In genomic region chr10:19601502-19601901, GRCm38 (mm10) we compare ENCODE assay signal across 12 mouse cellular contexts. TPM values are rescaled to one million over a fixed set of nuclear protein-coding genes. Genes with fewer than 3 reads are reported as not detected.
DNase-seq lines count a peak whose midpoint lies in the region; TF ChIP-seq lines count a peak whose summit lies in the region.
"Not testable (repeated sequence)": the region's sequence is repeated elsewhere in the genome, so short reads cannot be mapped to it uniquely, and the experiment has no call there.
"Had no signal": no experiment of that assay in that cellular context is flagged by ENCODE, and none has a peak within 500 bp of the region (broad histone marks: within the 10 kb centered on the region; RNA-seq: fewer than 3 reads in every experiment).

No protein-coding gene starts in this region.

- H3ac ChIP-seq in C2C12 (ENCODE audit: control insufficient read depth, insufficient read length, low read depth) = not testable (repeated sequence)

- peaks cover 20% of the 10 kb centered on the region for H3K4me1 ChIP-seq in lung, adult 2 months (ENCODE audit: control insufficient read depth, insufficient read depth, low read length)

- TF ChIP-seq CTCF in C2C12 (IDR thresholded peaks at IDR 0.05; ENCODE audit: control insufficient read depth, insufficient read depth, insufficient read length) = peak; percentile 4
- peak; percentile 27; the same call in 1 of the 2 replicates for TF ChIP-seq CTCF in lung, adult 2 months (IDR thresholded peaks at IDR 0.05; ENCODE audit: insufficient read depth, low read length)

- WGBS in lung, adult 2 months = 28% methylated on average over 1 of the region's 1 CpGs

- not testable (repeated sequence) for H3K4me3 ChIP-seq in C2C12 (ENCODE audit: insufficient read depth, poor library complexity, severe bottlenecking); lung, adult 2 months (replicated peaks; ENCODE audit: extremely low read depth, low read depth, low read length)

- not testable (repeated sequence) for H3K79me3 ChIP-seq in C2C12 (ENCODE audit: low read depth)

- H3K79me2 ChIP-seq in C2C12 (ENCODE audit: control insufficient read depth, insufficient read depth) = not testable (repeated sequence)

- peaks cover 73% of the 10 kb centered on the region for H3K36me3 ChIP-seq in C2C12 (ENCODE audit: control insufficient read depth, insufficient read depth)

- not testable (repeated sequence) for TF ChIP-seq POLR2A in lung, adult 2 months (IDR thresholded peaks at IDR 0.05; ENCODE audit: borderline replicate concordance, extremely low read depth, low read depth, low read length)

- not testable (repeated sequence) for H3K27me3 ChIP-seq in C2C12 (ENCODE audit: control insufficient read depth, insufficient read depth, insufficient read length)

- DNase-seq in ZHBTc4 (ENCODE audit: low read depth, low spot score) = peak; percentile 64
- DNase-seq in cerebellum, postnatal 36 days = peak; percentile 25 to 30
- peak; percentile 59 for DNase-seq in heart, adult 11 months
- DNase-seq in kidney, postnatal 10 days = peak; percentile 56
- DNase-seq in lung, adult 2 months = not testable (repeated sequence)
- peak; percentile 25 for DNase-seq in retina, embryonic 14.5 days (ENCODE audit: low spot score)
- peak; percentile 74 for DNase-seq in thymus, postnatal 25 days

RNA-seq across cellular contexts. Expression of gene Ifngr1, which starts 9.8 kb away (rescaled TPM):
- 11.8 TPM for polyA plus RNA-seq in C2C12 (2012; fragmentation: generic; extraction: Trizol)
- 53.1 and 72.3 TPM in 2 replicates for polyA plus RNA-seq in lung, adult 2 months (2012; rRNA removed)

RNA-seq across cellular contexts. Expression of gene Il22ra2, which starts 20.3 kb away (rescaled TPM):
- not detected for polyA plus RNA-seq in C2C12 (2012; fragmentation: generic; extraction: Trizol)
- polyA plus RNA-seq in lung, adult 2 months (2012; rRNA removed) = 0.32 and 0.43 TPM in 2 replicates
- polyA plus RNA-seq: embryonic facial prominence, embryonic 11.5 days; heart, embryonic 11.5 days; midbrain, embryonic 10.5 days; neural tube, embryonic 14.5 days had no signal
